Mouse (Mus musculus) adipocyte (in vitro differentiated cells): ENCODE results near the gene Trpm1.

Experiments used
- DNase-seq: peaks from one replicate; pipeline ENCODE4 v3.0.0-alpha.2; 2016; ENCODE audit warnings: low spot score

The Trpm1 gene

GRCm38 (mm10) chr7:64289416-64289815 is 135.8 kb downstream of the Trpm1 start:
- DNase-seq = no peak

- no peak for DNase-seq
Measured at GRCm38 (mm10) chr7:64290431-64290830, 136.8 kb downstream of the Trpm1 start.

GRCm38 (mm10) chr7:64291722-64292121 is 138.1 kb downstream of the Trpm1 start:
- DNase-seq = no peak

GRCm38 (mm10) chr7:64296286-64297010 is 142.8 kb downstream of the Trpm1 start:
- DNase-seq = no peak

GRCm38 (mm10) chr7:64310241-64310640 is 156.6 kb downstream of the Trpm1 start:
- DNase-seq = no peak

GRCm38 (mm10) chr7:64310756-64311155 is 157.1 kb downstream of the Trpm1 start:
- DNase-seq = no peak

- DNase-seq = no peak
Measured at GRCm38 (mm10) chr7:64312811-64313210, 159.2 kb downstream of the Trpm1 start.
